Mouse (Mus musculus) bone marrow macrophage, adult 2 months (primary cell): ENCODE measurements around the gene Cyp1a2. TPM values are rescaled to one million over a fixed set of nuclear protein-coding genes. Genes with fewer than 3 reads are reported as not detected.

Source experiments
- H3K27ac ChIP-seq: 2 replicates; pipeline ENCODE4 v1.5.1; 2012; ENCODE audit warnings: low read depth, low read length; ENCODE audit not compliant: insufficient read depth
- H3K4me1 ChIP-seq: 2 replicates; pipeline ENCODE4 v1.6.1; 2012; ENCODE audit warnings: low read length; ENCODE audit not compliant: control insufficient read depth, insufficient read depth
- H3K4me3 ChIP-seq: 2 replicates; pipeline ENCODE4 v1.5.1; 2012; ENCODE audit warnings: mild to moderate bottlenecking, low read length, moderate library complexity; ENCODE audit not compliant: insufficient read depth
- CTCF ChIP-seq: IDR thresholded peaks from 2 replicates; pipeline ENCODE4 v1.5.1; 2012; ENCODE audit warnings: low read depth, mild to moderate bottlenecking, low read length, moderate library complexity
- POLR2A ChIP-seq: IDR thresholded peaks from 2 replicates; pipeline ENCODE4 v1.6.1; 2012; ENCODE audit warnings: mild to moderate bottlenecking, low read depth, low read length, borderline replicate concordance
- polyA plus RNA-seq: library from polyadenylated mRNA; stranded (reverse); fragments of >200 nt; gene quantifications from 2 replicates; pipeline ENCODE4 v1.2.4, GENCODE M21; 2012; ENCODE audit not compliant: missing spikeins, insufficient read depth, insufficient read length

Gene Cyp1a2
- polyA plus RNA-seq, 1 experiment: not detected

GRCm38 (mm10) chr9:57660501-57660900 lies 23.0 kb downstream of the Cyp1a2 start:
- Histone ChIP-seq H3K4me1 (peaks cover 4% of the 10 kb centered on the region; the same call in 1 of the 2 replicates), H3K4me3 (no peak overlapping the region), H3K27ac (no peak overlapping the region)
- no peak for TF ChIP-seq POLR2A

GRCm38 (mm10) chr9:57659774-57660173 lies 23.7 kb downstream of the Cyp1a2 start:
- H3K4me1 ChIP-seq: peaks cover 4% of the 10 kb centered on the region; the same call in 1 of the 2 replicates
- TF ChIP-seq POLR2A (no peak), CTCF (peak; percentile 55)
- H3K4me3 ChIP-seq: no peak overlapping the region
- no peak overlapping the region for H3K27ac ChIP-seq

DNA sequence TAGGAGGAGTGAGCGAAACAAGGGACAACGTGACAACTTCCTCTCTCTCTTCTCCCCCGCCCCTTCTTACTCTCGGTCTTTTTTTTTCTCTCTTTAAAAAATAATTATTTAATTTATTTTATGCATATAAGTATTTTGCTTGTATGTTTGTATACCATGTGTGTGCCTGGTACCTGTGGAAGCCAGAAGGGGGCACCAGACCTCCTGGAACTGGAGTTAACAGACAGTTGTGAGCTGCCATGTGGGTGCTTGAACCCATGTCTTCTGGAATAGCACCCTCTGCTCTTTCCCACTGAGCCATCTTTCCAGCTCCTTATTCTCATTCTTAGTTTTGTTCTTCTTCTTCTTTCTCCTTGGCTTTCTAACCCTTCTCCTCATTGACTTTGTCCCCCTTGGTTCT lies 24.5 kb downstream of the Cyp1a2 start:
- Histone ChIP-seq H3K4me3 (no peak overlapping the region), H3K4me1 (peaks cover 4% of the 10 kb centered on the region; the same call in 1 of the 2 replicates), H3K27ac (no peak overlapping the region)
- no peak for TF ChIP-seq CTCF
- no peak for TF ChIP-seq POLR2A

DNA sequence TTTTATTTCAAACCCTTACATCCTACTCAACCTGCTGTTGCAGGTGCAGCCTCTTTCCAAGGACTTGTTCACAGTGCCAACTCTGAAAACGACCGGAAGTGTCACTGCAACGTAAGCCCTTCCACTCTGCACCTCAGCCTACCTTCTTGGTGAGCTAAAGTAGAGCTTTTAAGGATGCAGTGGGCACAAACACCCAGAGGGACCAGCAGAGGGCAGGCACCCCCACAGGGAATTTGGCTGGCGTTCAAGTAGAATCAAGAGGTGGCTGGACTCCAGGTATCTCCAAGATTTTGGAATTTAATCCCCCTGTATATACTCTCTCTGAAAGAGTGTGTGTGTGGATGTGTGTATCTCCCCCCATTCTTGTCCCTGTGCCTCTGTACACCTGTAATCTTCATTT lies 25.7 kb downstream of the Cyp1a2 start:
- H3K4me1 ChIP-seq: peaks cover 13% of the 10 kb centered on the region
- no peak for TF ChIP-seq CTCF
- no peak for TF ChIP-seq POLR2A
- no peak overlapping the region for H3K4me3 ChIP-seq
- no peak overlapping the region for H3K27ac ChIP-seq

GRCm38 (mm10) chr9:57656631-57657350 lies 26.7 kb downstream of the Cyp1a2 start:
- H3K4me3 ChIP-seq: no peak overlapping the region
- TF ChIP-seq CTCF: no peak
- TF ChIP-seq POLR2A: no peak
- no peak overlapping the region for H3K27ac ChIP-seq
- peaks cover 21% of the 10 kb centered on the region for H3K4me1 ChIP-seq

DNA sequence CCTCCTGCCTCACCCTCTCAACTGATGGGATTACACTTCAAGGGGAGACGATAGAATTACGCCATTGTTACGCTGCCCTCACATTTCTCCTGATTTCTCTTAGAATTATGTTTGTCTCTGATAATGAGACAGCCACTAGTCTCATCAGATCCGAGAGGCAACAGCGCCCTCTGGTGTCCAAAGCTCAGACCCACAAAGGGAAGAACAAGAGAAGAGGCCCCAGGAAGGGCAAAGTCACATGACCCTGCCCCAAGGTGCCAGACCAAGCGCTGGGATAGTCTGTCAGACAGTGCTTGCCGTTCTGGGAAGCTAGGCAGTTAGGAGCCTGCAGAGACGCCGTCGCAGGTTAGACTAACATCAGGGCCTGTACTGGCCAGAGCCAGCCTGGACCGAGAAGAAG lies 27.8 kb downstream of the Cyp1a2 start:
- Histone ChIP-seq H3K4me1 (peaks cover 29% of the 10 kb centered on the region), H3K27ac (no peak overlapping the region), H3K4me3 (peak overlapping the region; percentile 11; the same call in 1 of the 2 replicates)
- TF ChIP-seq POLR2A: no peak
- TF ChIP-seq CTCF: peak; percentile 71

- Histone ChIP-seq H3K4me3 (no peak overlapping the region), H3K4me1 (peaks cover 34% of the 10 kb centered on the region), H3K27ac (no peak overlapping the region)
- TF ChIP-seq POLR2A (no peak), CTCF (no peak)
These were observed 28.5 kb downstream of the Cyp1a2 start for GRCm38 (mm10) chr9:57654966-57655365.

GRCm38 (mm10) chr9:57653283-57653682 lies 30.2 kb downstream of the Cyp1a2 start, which contains the start of gene Csk:
Gene Csk (minus strand): TSS chr9:57653631.
- TF ChIP-seq CTCF (no peak), POLR2A (no peak)
- peaks cover 34% of the 10 kb centered on the region for H3K4me1 ChIP-seq
- H3K27ac ChIP-seq: peak within 1 kb of the TSS; percentile 87
- no peak within 1 kb of the TSS for H3K4me3 ChIP-seq

DNA sequence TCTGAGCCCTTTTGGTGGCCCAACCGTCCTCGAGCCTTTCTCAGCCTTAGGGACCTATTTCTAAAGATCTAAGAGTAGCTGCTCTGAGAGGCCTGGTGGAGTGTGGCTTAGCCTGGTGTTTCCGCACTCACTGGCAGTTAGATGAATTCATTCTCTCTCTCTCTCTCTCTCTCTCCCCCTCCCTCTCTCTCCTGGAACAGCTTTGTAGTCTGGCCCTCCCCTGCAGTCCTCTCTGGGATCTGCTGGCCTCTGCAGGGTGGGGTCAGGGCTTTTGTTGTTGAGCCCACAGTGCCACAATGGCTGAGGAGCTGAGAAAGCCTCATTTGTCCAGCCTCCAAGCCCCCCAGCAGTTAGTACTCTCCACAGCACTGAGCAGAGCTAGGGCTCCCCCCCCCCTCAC lies 30.6 kb downstream of the Cyp1a2 start:
- Histone ChIP-seq H3K4me1 (peaks cover 36% of the 10 kb centered on the region), H3K4me3 (no peak overlapping the region), H3K27ac (peak overlapping the region; percentile 87)
- TF ChIP-seq CTCF: no peak

DNA sequence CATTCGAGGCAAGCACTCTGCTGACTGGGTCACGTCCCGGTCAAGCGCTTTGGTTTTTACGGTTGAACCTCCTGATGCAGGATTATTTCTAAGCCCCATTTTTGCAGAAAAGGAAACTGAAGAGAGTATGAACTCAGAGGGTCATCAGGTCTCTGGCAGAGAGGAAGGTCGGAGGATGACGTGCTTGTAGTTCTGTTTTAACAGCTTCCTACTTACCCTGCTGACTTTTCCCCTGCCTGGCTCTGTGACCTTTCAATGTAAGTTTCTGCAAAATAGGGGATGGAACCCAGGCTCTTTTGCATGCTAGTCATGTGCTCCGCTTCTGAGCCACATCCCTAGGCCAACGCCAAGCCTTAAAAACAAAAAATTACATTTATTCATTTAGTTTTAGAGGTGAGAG lies 31.2 kb downstream of the Cyp1a2 start:
- Histone ChIP-seq H3K4me1 (peaks cover 41% of the 10 kb centered on the region), H3K27ac (peak overlapping the region; percentile 91), H3K4me3 (peak overlapping the region; percentile 3; the same call in 1 of the 2 replicates)
- TF ChIP-seq CTCF: no peak
- TF ChIP-seq POLR2A: no peak

- Histone ChIP-seq H3K27ac (peak overlapping the region; percentile 91), H3K4me1 (peaks cover 48% of the 10 kb centered on the region), H3K4me3 (peak overlapping the region; percentile 48)
- TF ChIP-seq POLR2A (no peak), CTCF (no peak)
These were observed 32.7 kb downstream of the Cyp1a2 start for GRCm38 (mm10) chr9:57650786-57651311.
